Mouse (Mus musculus) kidney, embryonic 15.5 days (tissue): Measurements from ENCODE around the gene Gm44579. TPM values are rescaled to one million over a fixed set of nuclear protein-coding genes. Genes with fewer than 3 reads are reported as not detected.

Experiments
- ATAC-seq: fragments of 200-750 bp; cut with Nextera tagmentation; replicated peaks from 2 replicates; pipeline ENCODE4 v1.8.0; 2017; ENCODE audit warnings: moderate TSS enrichment; ENCODE audit not compliant: low FRiP score
- H3K27ac ChIP-seq: fragments of 300-500 bp; sonication (generic); 2 replicates; pipeline ENCODE4 v1.5.1; 2015; ENCODE audit warnings: mild to moderate bottlenecking, inconsistent platforms
- H3K27me3 ChIP-seq: fragments of 300-500 bp; sonication (generic); 2 replicates; pipeline ENCODE4 v1.6.1; 2015; ENCODE audit warnings: inconsistent platforms
- H3K36me3 ChIP-seq: fragments of 300-500 bp; sonication (generic); 2 replicates; pipeline ENCODE4 v1.6.1; 2015; ENCODE audit warnings: inconsistent platforms
- H3K4me1 ChIP-seq: fragments of 300-500 bp; sonication (generic); 2 replicates; pipeline ENCODE4 v1.6.1; 2015; ENCODE audit warnings: inconsistent platforms
- H3K4me2 ChIP-seq: fragments of 300-500 bp; sonication (generic); 2 replicates; pipeline ENCODE4 v1.6.1; 2015; ENCODE audit warnings: moderate library complexity, mild to moderate bottlenecking, inconsistent platforms
- H3K4me3 ChIP-seq: fragments of 300-500 bp; sonication (generic); replicated peaks from 2 replicates; pipeline ENCODE4 v1.5.1; 2015; ENCODE audit warnings: mild to moderate bottlenecking, inconsistent platforms
- H3K9ac ChIP-seq: fragments of 300-500 bp; sonication (generic); 2 replicates; pipeline ENCODE4 v1.6.1; 2015; ENCODE audit warnings: mild to moderate bottlenecking, inconsistent platforms
- H3K9me3 ChIP-seq: fragments of 300-500 bp; sonication (generic); replicated peaks from 2 replicates; pipeline ENCODE4 v1.6.1; 2016; ENCODE audit warnings: inconsistent platforms
- WGBS: fragments of 180-500 bp; shearing (Covaris S2); methylation state at CpG from one replicate; pipeline ENCODE4 v1.1.7; 2015; ENCODE audit warnings: mixed read lengths; 5-methylcytosine and 5-hydroxymethylcytosine counted together
- polyA plus RNA-seq: library from polyadenylated mRNA; unstranded; fragments of >200 nt; fragmentation: Nextera tagmentation; extraction: Ambion mirVana; gene quantifications from 2 replicates; pipeline ENCODE4 v1.2.1, GENCODE M21; 2015

Gene Gm44579
- polyA plus RNA-seq, 1 experiment from 2014 or later: not detected

DNA sequence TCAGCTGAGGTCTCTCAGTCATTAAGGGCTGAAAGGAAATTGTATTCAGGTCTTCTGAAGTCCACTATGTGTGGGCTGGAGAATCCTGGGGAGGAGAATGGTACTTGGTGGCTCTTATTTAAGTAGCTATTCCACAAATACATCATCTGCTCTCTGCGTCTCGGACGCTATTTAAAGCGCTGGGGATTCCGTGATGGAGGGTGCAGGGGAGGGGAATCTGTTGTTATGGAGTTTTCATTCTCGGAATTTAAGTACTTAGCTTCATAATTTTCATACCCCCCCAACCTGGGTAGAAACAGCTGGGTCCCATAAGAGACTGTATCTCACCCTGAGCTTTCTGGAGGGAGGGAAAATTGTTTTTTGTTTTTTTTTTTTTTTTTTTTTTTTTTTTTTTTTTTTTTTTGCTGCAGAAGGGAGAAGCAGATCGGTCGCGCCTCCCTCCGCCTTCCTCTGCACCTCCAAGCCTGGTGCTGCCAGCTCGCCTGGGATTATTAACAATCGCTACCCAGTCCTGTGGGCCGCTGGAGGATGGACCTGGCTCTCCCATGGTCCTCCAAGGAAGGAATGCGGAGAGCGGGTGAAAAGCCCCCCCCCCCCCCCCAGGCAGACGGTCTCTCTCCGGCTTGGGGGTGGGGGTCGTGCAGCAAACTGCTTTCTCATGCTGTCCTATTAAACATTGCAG, 53.7 kb downstream of the Gm44579 start, which contains the start of gene Ccdc184:
TSS of gene Ccdc184 (plus strand) at position 196 of the 682 bp plus-strand sequence.
- Histone ChIP-seq H3K4me1 (peaks cover 32% of the 10 kb centered on the region), H3K27me3 (peaks cover 66% of the 10 kb centered on the region), H3K9ac (peak within 1 kb of the TSS; percentile 41), H3K4me2 (peak within 1 kb of the TSS; percentile 78), H3K9me3 (no peaks in the 10 kb centered on the region), H3K27ac (no peak within 1 kb of the TSS), H3K4me3 (peak within 1 kb of the TSS; percentile 45), H3K36me3 (no peaks in the 10 kb centered on the region)
- 4% methylated on average over 18 of the region's 18 CpGs for WGBS
- ATAC-seq: peak; percentile 43; the same call in 1 of the 2 replicates

DNA sequence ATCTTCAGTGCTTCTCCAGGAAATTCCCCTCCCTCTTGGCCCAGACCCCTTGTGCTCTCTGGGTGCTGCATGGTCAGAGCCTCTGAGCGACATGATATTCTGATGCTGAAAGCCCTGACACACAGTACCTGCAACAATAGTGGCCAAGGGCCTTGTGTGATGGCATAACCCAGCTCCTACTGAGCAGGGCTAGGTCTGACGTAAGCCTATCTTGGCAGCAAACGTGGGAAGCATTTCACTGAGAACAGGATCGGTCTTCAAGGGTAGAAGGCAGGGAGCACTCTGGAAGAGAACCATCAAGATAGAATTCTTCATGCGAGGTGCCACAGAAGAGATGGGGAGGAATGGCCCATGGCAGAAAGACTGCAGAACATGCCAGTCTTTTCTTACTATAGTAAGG, 55.3 kb downstream of the Gm44579 start, which contains the start of gene Asb8:
TSS of gene Asb8 (minus strand) at position 101 of the 400 bp plus-strand sequence.
- 82% methylated on average over 5 of the region's 5 CpGs for WGBS
- H3K4me1 ChIP-seq: peaks cover 38% of the 10 kb centered on the region
- no peaks in the 10 kb centered on the region for H3K36me3 ChIP-seq
- H3K27me3 ChIP-seq: peaks cover 59% of the 10 kb centered on the region
- no peak within 1 kb of the TSS for H3K27ac ChIP-seq
- H3K9ac ChIP-seq: no peak within 1 kb of the TSS
- no peak for ATAC-seq
- no peaks in the 10 kb centered on the region for H3K9me3 ChIP-seq
- no peak within 1 kb of the TSS for H3K4me3 ChIP-seq
- no peak within 1 kb of the TSS for H3K4me2 ChIP-seq

DNA sequence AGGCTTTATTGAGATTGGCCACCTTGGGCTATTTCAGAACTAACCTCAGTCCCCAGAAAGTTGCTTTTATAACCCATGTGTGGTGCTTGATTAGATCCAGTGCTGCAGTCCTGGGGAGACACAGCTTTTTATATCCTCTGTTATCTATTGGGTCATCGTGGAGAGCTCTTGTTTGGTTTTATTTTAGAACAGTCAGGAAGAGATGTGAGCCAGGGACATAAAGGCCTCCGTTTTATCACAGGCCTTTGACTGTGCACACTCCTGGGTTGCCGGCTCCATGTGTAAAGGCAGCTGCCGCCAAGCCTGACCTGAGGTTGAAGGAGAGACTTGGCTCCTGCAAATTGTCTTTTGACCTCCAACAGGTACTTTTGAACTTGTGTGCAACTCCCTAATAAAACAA, 58.2 kb downstream of the Gm44579 start:
- WGBS: 54% methylated on average over 4 of the region's 4 CpGs
- no peaks in the 10 kb centered on the region for H3K9me3 ChIP-seq
- no peak overlapping the region for H3K4me3 ChIP-seq
- peaks cover 24% of the 10 kb centered on the region for H3K4me1 ChIP-seq
- 0 out of 2 replicates have a peak overlapping the region, but pooled peaks have one; percentile 9 for H3K27ac ChIP-seq
- H3K4me2 ChIP-seq: no peak overlapping the region
- H3K27me3 ChIP-seq: peaks cover 29% of the 10 kb centered on the region
- ATAC-seq: no peak
- H3K36me3 ChIP-seq: no peaks in the 10 kb centered on the region
- H3K9ac ChIP-seq: no peak overlapping the region

DNA sequence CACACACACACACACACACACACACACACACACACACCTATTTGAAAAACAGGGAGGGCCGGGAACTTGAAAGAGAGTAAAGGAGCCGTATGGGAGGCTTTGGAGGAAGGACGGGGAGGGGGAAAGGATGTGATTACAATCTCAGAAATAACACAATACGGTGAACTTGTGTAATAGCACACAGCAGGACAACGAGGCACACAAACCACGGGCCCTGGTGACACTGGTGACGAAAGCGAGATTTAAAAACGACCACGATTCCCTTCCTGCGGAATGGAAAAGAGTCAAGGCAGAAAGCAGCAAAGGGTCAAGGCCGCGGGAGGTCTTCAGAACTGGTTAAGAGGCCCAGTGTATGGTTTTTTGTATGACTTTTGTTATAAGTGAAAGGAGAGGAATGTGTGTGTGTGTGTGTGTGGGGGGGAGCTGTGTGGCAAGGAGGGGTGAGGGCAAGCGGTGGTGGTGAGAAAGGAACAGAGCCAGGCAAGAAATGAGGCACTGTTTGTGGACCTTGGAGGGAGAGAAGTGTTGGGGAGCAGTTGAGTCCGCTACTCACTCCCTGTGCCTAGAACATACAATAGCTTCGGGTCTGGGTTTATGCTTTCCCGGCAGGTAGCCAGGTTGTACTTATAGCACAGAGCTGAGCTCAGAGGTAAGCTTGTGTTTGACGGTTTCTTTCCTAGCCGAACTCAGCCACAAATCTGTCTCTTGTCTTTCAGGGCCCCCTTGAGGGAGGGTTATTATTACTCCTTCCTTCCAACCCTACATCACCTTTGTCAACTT, 59.6 kb downstream of the Gm44579 start:
- Histone ChIP-seq H3K4me2 (no peak overlapping the region), H3K4me1 (peaks cover 14% of the 10 kb centered on the region; the same call in 1 of the 2 replicates), H3K9ac (no peak overlapping the region), H3K9me3 (no peaks in the 10 kb centered on the region), H3K27me3 (peaks cover 18% of the 10 kb centered on the region), H3K27ac (no peak overlapping the region), H3K36me3 (no peaks in the 10 kb centered on the region), H3K4me3 (no peak overlapping the region)
- no peak for ATAC-seq
- 65% methylated on average over 19 of the region's 19 CpGs for WGBS

DNA sequence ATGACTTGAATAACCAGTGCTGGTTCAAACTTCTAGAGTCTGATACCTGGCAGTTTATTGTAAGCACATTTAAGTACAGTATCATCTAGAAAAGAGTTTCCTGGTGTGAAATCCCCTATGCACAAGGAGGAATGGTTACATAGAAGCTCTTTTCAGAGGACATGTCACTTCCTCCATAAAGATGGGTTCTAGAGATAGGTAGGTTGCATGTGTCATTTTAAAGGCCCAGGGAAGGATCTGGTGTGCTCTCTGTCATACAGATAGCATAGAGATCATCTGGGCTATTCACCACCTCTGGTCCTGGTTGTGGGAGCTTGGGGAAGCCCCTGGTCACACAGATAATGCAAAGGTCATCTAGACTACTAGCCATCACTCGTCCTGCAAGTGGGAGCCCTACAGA, 63.5 kb downstream of the Gm44579 start:
- Histone ChIP-seq H3K27ac (no peak overlapping the region), H3K9me3 (no peaks in the 10 kb centered on the region), H3K4me2 (no peak overlapping the region), H3K4me3 (no peak overlapping the region), H3K36me3 (no peaks in the 10 kb centered on the region), H3K9ac (no peak overlapping the region), H3K27me3 (no peaks in the 10 kb centered on the region), H3K4me1 (peaks cover 9% of the 10 kb centered on the region; the same call in 1 of the 2 replicates)
- ATAC-seq: no peak
- 74% methylated on average over 1 of the region's 1 CpGs for WGBS

DNA sequence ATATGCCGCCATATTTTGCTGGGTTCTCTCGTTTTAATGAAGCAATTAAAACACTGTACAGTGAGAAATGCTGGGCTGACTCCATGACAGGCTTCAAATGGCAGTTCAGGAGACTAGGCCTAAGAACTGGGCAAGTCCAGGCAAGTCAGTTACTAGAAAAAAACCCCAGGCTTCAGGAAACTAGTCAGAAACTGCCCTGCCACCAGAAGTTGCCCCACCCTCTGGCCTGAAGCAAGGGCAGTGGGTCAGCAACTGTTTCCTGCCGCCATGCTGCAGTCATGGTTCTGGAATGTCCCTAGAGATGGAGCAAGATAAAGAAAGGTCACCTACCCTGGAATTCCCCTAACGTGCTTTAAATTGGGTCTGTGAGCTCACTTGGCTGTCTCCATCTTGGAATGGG, 64.8 kb downstream of the Gm44579 start:
- H3K4me1 ChIP-seq: peaks cover 6% of the 10 kb centered on the region; the same call in 1 of the 2 replicates
- H3K9ac ChIP-seq: no peak overlapping the region
- no peaks in the 10 kb centered on the region for H3K27me3 ChIP-seq
- 63% methylated on average over 4 of the region's 4 CpGs for WGBS
- H3K9me3 ChIP-seq: no peaks in the 10 kb centered on the region
- H3K4me3 ChIP-seq: no peak overlapping the region
- H3K36me3 ChIP-seq: no peaks in the 10 kb centered on the region
- H3K27ac ChIP-seq: no peak overlapping the region
- H3K4me2 ChIP-seq: no peak overlapping the region
- no peak for ATAC-seq

DNA sequence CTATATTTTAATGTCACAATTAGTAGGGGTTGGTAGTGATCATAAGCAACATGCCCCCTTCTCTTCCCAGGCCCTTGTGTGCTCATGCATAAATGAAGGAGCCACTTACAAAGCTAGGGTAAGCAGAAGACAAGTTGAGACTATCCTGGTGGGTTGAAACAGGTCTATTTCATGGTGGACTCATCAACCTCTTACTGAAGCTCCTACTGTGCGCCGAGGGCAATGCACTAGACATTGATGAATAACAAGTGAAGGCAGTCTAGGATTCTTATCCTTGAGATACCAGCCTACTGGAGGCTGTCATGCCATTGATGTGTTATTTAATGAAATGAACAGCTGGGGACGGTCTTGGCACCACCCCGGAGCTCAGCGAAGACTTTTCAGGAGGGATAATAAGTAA, 65.5 kb downstream of the Gm44579 start:
- no peak for ATAC-seq
- Histone ChIP-seq H3K27me3 (no peaks in the 10 kb centered on the region), H3K4me3 (no peak overlapping the region), H3K9ac (no peak overlapping the region), H3K9me3 (no peaks in the 10 kb centered on the region), H3K36me3 (no peaks in the 10 kb centered on the region), H3K27ac (no peak overlapping the region), H3K4me2 (no peak overlapping the region), H3K4me1 (no peaks in the 10 kb centered on the region)
- WGBS: 92% methylated on average over 5 of the region's 5 CpGs

DNA sequence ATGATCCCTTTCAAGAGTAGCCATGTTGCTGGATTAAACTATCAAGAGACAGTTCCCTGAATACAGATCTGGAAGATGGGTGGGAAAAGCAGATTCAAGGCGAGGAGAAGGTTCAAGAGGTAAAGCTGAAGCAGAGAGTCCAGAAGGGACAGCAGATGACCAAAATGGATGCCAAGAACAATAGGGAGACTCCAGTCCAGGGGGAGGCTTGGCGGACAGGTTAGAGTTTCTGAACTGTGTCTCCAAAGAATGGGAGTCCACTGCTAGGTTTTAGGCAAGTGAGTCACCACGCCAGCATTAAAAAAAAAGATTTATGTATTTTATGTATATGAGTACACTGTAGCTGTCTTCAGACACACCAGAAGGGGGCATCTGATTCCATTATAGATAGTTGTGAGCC, 66.1 kb downstream of the Gm44579 start:
- H3K9me3 ChIP-seq: no peaks in the 10 kb centered on the region
- no peak overlapping the region for H3K27ac ChIP-seq
- WGBS: 78% methylated on average over 3 of the region's 3 CpGs
- no peak for ATAC-seq
- H3K9ac ChIP-seq: no peak overlapping the region
- H3K4me3 ChIP-seq: no peak overlapping the region
- H3K36me3 ChIP-seq: no peaks in the 10 kb centered on the region
- no peaks in the 10 kb centered on the region for H3K4me1 ChIP-seq
- no peaks in the 10 kb centered on the region for H3K27me3 ChIP-seq
- H3K4me2 ChIP-seq: no peak overlapping the region

DNA sequence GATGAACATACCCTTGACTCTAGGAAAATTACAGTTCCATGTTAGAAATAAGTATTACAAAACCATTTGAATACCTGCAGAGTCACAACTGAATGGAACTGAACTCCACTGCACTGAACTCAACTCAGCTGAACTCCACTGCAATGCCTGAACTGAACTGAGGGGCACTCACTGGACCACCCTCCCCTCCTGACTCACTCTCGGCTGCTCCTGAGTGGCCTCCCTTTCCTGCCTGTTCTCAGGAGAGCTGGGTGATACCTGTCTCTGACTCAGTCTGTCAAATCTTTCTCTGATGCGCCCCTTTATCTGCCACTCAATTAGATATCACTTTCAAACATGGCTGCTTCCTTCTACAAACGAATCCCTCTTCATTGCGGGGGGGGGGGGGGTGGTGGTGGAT, 66.6 kb downstream of the Gm44579 start:
- Histone ChIP-seq H3K4me3 (no peak overlapping the region), H3K27ac (no peak overlapping the region), H3K4me1 (0 out of 2 replicates have a peak, but pooled peaks cover 2% of the 10 kb centered on the region), H3K4me2 (no peak overlapping the region), H3K36me3 (no peaks in the 10 kb centered on the region), H3K9ac (no peak overlapping the region), H3K27me3 (no peaks in the 10 kb centered on the region), H3K9me3 (no peaks in the 10 kb centered on the region)
- ATAC-seq: no peak
- 70% methylated on average over 4 of the region's 4 CpGs for WGBS

DNA sequence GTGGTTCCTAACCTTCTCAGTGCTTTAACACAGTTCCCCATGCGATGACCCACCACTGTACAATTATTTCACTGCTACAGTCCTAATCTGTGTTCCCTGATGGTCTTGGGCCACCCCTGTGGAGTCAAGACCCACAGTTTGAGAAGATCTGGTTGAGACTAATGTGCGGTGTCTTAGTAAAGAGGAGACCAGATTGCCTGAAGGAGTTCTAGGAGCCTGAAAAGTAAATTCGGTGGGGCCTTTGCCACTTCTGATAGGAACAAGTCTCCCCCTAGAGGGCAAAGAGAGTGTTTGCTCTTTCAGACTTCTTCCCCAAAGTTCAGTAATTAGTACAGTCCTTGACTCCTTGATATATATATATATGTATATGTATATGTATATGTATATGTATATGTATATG, 67.2 kb downstream of the Gm44579 start:
- H3K27ac ChIP-seq: no peak overlapping the region
- H3K9me3 ChIP-seq: no peaks in the 10 kb centered on the region
- H3K9ac ChIP-seq: no peak overlapping the region
- no peak overlapping the region for H3K4me2 ChIP-seq
- H3K4me1 ChIP-seq: 0 out of 2 replicates have a peak, but pooled peaks cover 6% of the 10 kb centered on the region
- H3K27me3 ChIP-seq: no peaks in the 10 kb centered on the region
- no peak for ATAC-seq
- no peaks in the 10 kb centered on the region for H3K36me3 ChIP-seq
- H3K4me3 ChIP-seq: no peak overlapping the region
- 25% methylated on average over 3 of the region's 3 CpGs for WGBS

DNA sequence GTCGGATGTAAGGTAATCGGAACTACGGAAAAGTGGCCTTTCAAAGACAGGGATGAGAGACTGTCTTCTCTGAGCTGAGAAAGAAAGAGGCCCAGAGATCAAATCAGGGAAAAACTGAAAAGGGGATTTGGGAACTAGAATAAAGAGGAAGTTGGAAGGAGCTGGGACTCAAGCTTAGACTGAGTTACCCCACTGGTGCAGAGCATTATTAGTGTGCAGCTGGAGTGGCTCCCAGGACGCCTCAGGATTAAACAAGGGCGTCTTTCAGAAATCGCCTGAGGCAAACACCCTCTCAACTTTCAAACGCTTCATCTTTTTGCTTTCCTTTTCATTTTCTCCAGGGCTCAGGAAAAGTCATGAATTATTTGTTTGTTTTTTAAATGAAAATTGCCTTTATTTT, 67.9 kb downstream of the Gm44579 start:
- Histone ChIP-seq H3K4me2 (no peak overlapping the region), H3K9me3 (no peaks in the 10 kb centered on the region), H3K4me3 (no peak overlapping the region), H3K27ac (no peak overlapping the region), H3K4me1 (0 out of 2 replicates have a peak, but pooled peaks cover 6% of the 10 kb centered on the region), H3K36me3 (no peaks in the 10 kb centered on the region), H3K9ac (no peak overlapping the region), H3K27me3 (no peaks in the 10 kb centered on the region)
- no peak for ATAC-seq
- WGBS: 78% methylated on average over 7 of the region's 7 CpGs

DNA sequence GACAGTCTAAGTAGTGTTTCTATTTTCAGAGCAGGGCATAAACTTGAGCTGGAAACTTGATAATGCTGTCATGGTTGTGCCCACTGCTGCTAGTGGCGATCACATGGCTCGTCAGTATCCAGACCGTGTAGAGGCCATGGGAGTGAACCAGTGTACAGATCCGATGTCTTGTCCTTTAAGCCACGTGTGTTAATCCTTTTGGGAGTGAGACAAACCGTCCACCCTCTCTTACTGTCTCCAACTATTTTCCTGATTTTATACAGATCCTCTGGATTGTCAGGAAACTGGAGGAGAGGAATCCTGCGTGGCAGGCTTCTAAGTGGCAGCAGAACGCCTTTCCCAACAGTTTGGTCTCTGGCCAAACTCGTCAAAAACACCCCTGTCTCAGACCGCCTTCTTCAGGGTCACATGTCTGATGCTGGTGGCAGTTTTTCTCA, 71.6 kb downstream of the Gm44579 start:
- Histone ChIP-seq H3K4me2 (no peak overlapping the region), H3K9ac (no peak overlapping the region), H3K36me3 (no peaks in the 10 kb centered on the region), H3K4me3 (no peak overlapping the region), H3K4me1 (peaks cover 19% of the 10 kb centered on the region), H3K27me3 (no peaks in the 10 kb centered on the region), H3K27ac (peak overlapping the region; percentile 65), H3K9me3 (no peaks in the 10 kb centered on the region)
- WGBS: 46% methylated on average over 10 of the region's 10 CpGs
- ATAC-seq: peak; percentile 45; the same call in 1 of the 2 replicates
